In the genomic region with DNA sequence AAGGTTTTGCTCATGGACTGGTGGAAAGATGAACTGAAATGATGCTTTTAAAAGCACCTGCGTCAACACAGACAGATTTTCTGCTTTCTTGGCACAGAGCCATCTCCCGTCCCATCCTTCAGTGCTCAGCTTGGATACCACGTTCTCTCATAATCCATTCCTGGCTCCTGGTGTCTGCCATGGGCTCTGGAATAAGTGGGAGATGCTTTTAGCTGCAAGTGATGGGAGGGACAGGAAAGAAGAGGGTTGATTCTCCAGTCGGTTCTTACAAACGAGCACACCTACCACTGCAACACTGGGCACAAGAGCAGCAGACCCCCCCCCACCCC, we compare ENCODE assay signal across 10 mouse cellular contexts. TPM values are rescaled to one million over a fixed set of nuclear protein-coding genes. Genes with fewer than 3 reads are reported as not detected.
A peak's percentile ranks its signal among the peaks of the same experiment; 100 is the strongest.
DNase-seq lines count a peak whose midpoint lies in the region; ATAC-seq and TF ChIP-seq lines count a peak whose summit lies in the region.
"Had no signal": no experiment of that assay in that cellular context is flagged by ENCODE, and none has a peak within 500 bp of the region (broad histone marks: within the 10 kb centered on the region; RNA-seq: fewer than 3 reads in every experiment).

No protein-coding gene starts in this region.

- no peak overlapping the region for H3K9ac ChIP-seq in hindbrain, postnatal 0 days (replicated peaks; ENCODE audit: low read length)
- H3K9ac ChIP-seq in liver, embryonic 11.5 days (ENCODE audit: low read depth, low read length), result no peak overlapping the region
- H3K9ac ChIP-seq: heart, embryonic 13.5 days; liver, embryonic 12.5 days had no signal

- 0 out of 2 replicates have a peak, but pooled peaks cover 5% of the 10 kb centered on the region for H3K4me1 ChIP-seq in hindbrain, postnatal 0 days (ENCODE audit: insufficient read depth, low read length)
- H3K4me1 ChIP-seq in hindbrain, embryonic 10.5 days (replicated peaks), result 0 out of 2 replicates have a peak, but pooled peaks cover 4% of the 10 kb centered on the region
- no peaks in the 10 kb centered on the region for H3K4me1 ChIP-seq in liver, embryonic 11.5 days (replicated peaks; ENCODE audit: control insufficient read depth, insufficient read depth, low read length)
- H3K4me1 ChIP-seq: liver, embryonic 12.5 days had no signal

- H3K9me3 ChIP-seq in hindbrain, postnatal 0 days (ENCODE audit: low read length), result 0 out of 2 replicates have a peak, but pooled peaks cover 2% of the 10 kb centered on the region
- H3K9me3 ChIP-seq in hindbrain, embryonic 10.5 days, result 0 out of 2 replicates have a peak, but pooled peaks cover 3% of the 10 kb centered on the region
- H3K9me3 ChIP-seq in liver, embryonic 11.5 days (ENCODE audit: control insufficient read depth, low read length), result no peaks in the 10 kb centered on the region
- H3K9me3 ChIP-seq: heart, embryonic 13.5 days; liver, embryonic 12.5 days had no signal

- H3K27ac ChIP-seq in hindbrain, postnatal 0 days, result peak overlapping the region; percentile 4; the same call in 1 of the 2 replicates
- H3K27ac ChIP-seq in hindbrain, embryonic 10.5 days, result no peak overlapping the region
- no peak overlapping the region for H3K27ac ChIP-seq in liver, embryonic 11.5 days (ENCODE audit: low read depth, low read length)
- H3K27ac ChIP-seq: heart, embryonic 13.5 days; liver, embryonic 12.5 days had no signal

- DNase-seq in hindbrain, postnatal 0 days (ENCODE audit: low spot score), result peak; percentile 51
- DNase-seq in hindbrain, embryonic 10.5 days (ENCODE audit: low spot score), result no peak
- DNase-seq in retina, postnatal 1 day, result peak; percentile 20
- no peak for DNase-seq in retina, embryonic 14.5 days (ENCODE audit: low spot score)
- DNase-seq in left cerebral cortex, postnatal 25 days (ENCODE audit: low spot score in 2 of 2), result peak; percentile 50 to 68
- no peak for DNase-seq in liver, embryonic 11.5 days (ENCODE audit: low spot score)
- DNase-seq in gastrocnemius, postnatal 10 days, result no peak
- DNase-seq: cerebellum, postnatal 36 days had no signal

- H3K4me2 ChIP-seq in hindbrain, postnatal 0 days (ENCODE audit: low read depth, low read length), result no peak overlapping the region
- H3K4me2 ChIP-seq in liver, embryonic 11.5 days, result no peak overlapping the region
- H3K4me2 ChIP-seq: heart, embryonic 13.5 days; liver, embryonic 12.5 days had no signal

- no peak for ATAC-seq in hindbrain, postnatal 0 days
- ATAC-seq in liver, embryonic 11.5 days (replicated peaks; ENCODE audit: low FRiP score), result no peak
- ATAC-seq: liver, embryonic 12.5 days had no signal

- intact Hi-C loops in left cerebral cortex, postnatal 25 days (cut with DNase I), result no loop called here

- 24% methylated on average over 5 of the region's 5 CpGs for WGBS in hindbrain, postnatal 0 days
- WGBS in hindbrain, embryonic 10.5 days, result 77% methylated on average over 5 of the region's 5 CpGs
- 68% methylated on average over 5 of the region's 5 CpGs for WGBS in liver, embryonic 11.5 days

- H3K4me3 ChIP-seq in hindbrain, postnatal 0 days (ENCODE audit: low read length), result no peak overlapping the region
- H3K4me3 ChIP-seq in hindbrain, embryonic 10.5 days, result no peak overlapping the region
- H3K4me3 ChIP-seq in liver, embryonic 11.5 days (ENCODE audit: low read depth, low read length), result no peak overlapping the region
- H3K4me3 ChIP-seq: heart, embryonic 13.5 days; liver, embryonic 12.5 days had no signal

- no peaks in the 10 kb centered on the region for H3K27me3 ChIP-seq in hindbrain, postnatal 0 days (ENCODE audit: insufficient read depth, low read length)
- H3K27me3 ChIP-seq in hindbrain, embryonic 10.5 days (ENCODE audit: insufficient read depth, poor library complexity, severe bottlenecking), result no peaks in the 10 kb centered on the region
- no peaks in the 10 kb centered on the region for H3K27me3 ChIP-seq in liver, embryonic 11.5 days (replicated peaks; ENCODE audit: control insufficient read depth, insufficient read depth, low read length)
- H3K27me3 ChIP-seq: liver, embryonic 12.5 days had no signal

- TF ChIP-seq CTCF in hindbrain, postnatal 0 days (IDR thresholded peaks at IDR 0.05; ENCODE audit: low read depth), result no peak

- no peaks in the 10 kb centered on the region for H3K36me3 ChIP-seq in hindbrain, postnatal 0 days (ENCODE audit: insufficient read depth, low read length)
- no peaks in the 10 kb centered on the region for H3K36me3 ChIP-seq in hindbrain, embryonic 10.5 days
- no peaks in the 10 kb centered on the region for H3K36me3 ChIP-seq in liver, embryonic 11.5 days (ENCODE audit: control insufficient read depth, insufficient read depth, low read length)
- H3K36me3 ChIP-seq: heart, embryonic 13.5 days; liver, embryonic 12.5 days had no signal

RNA-seq across cellular contexts. Expression of gene Cmpk2, which starts 56.7 kb away (rescaled TPM):
- total RNA-seq in hindbrain, postnatal 0 days (2014; rRNA removed), result 24.0 and 25.2 TPM in 2 replicates
- polyA plus RNA-seq in hindbrain, postnatal 0 days (2015; fragmentation: Nextera tagmentation; extraction: Ambion mirVana), result 21.1 and 21.3 TPM in 2 replicates
- polyA plus RNA-seq in hindbrain, embryonic 10.5 days (2016; fragmentation: Nextera tagmentation; extraction: Ambion mirVana), result 6.2 and 7.4 TPM in 2 replicates
- 10 to 100 TPM; 20.2 to 21.1 TPM for total RNA-seq in left cerebral cortex, postnatal 25 days (2021)
- polyA plus RNA-seq in liver, embryonic 11.5 days (2014; fragmentation: Nextera tagmentation; extraction: Ambion mirVana), result 8.7 and 12.9 TPM in 2 replicates
- 1 to 10 TPM; 3.5 to 4.3 TPM for total RNA-seq in gastrocnemius, postnatal 10 days (2021)

Comparison
In these comparisons a context has a peak if more than half of its experiments do, and no peak if none do; other contexts are left out.
1. DNase-seq: peak in hindbrain, postnatal 0 days (single experiment), retina, postnatal 1 day (single experiment) and left cerebral cortex, postnatal 25 days (2 of 2); none in hindbrain, embryonic 10.5 days (single experiment), retina, embryonic 14.5 days (single experiment), liver, embryonic 11.5 days (single experiment) and gastrocnemius, postnatal 10 days (single experiment).